27 mouse cellular contexts compared by ENCODE assay signal in the genomic region with DNA sequence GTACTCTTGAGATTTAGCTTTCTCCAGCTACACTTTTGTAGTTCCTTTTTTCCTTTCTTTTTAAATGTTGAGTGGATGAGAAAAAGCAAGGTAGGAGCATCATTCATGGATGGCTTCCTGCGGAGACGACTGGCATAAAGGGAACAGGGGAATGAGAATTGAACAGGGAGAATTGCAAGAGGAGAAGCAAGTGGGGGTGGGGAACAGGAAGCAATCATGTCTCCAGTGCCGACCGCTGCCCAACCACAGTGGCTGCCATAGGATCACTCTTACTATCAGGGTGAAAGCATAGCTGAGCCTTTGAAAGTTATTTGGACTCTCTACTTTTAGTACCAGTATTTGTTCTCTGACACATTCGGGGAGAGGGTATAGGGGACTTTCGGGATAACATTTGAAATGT.
DNase-seq lines count a peak whose midpoint lies in the region; ATAC-seq and TF ChIP-seq lines count a peak whose summit lies in the region.
"Had no signal": no experiment of that assay in that cellular context is flagged by ENCODE, and none has a peak within 500 bp of the region (broad histone marks: within the 10 kb centered on the region; RNA-seq: fewer than 3 reads in every experiment).

No protein-coding gene starts in this region.

- dilution Hi-C loops in CH12.LX (cut with MboI; ENCODE audit: extremely low pct_ligation_motif_present, extremely low pct_unique_long_range_greater_than_20kb, low sequenced_read_pairs): no loop called here

- H3K79me2 ChIP-seq in CH12.LX (replicated peaks; ENCODE audit: control insufficient read depth, extremely low read depth, insufficient read depth, poor library complexity, severe bottlenecking): no peaks in the 10 kb centered on the region

- intact Hi-C loops in left cerebral cortex, adult 2 months (cut with DNase I): no loop called here

- 0 out of 4 replicates have a peak, but pooled peaks cover 0 to 2% of the 10 kb centered on the region in 2 experiments for H3K4me1 ChIP-seq in CH12.LX (ENCODE audit: control insufficient read depth in 1 of 2, insufficient read depth in 2 of 2)
- H3K4me1 ChIP-seq: forebrain, embryonic 13.5 days; heart, embryonic 12.5 days; heart, embryonic 15.5 days; hindbrain, embryonic 10.5 days; hindbrain, embryonic 13.5 days had no signal

- H3K9me3 ChIP-seq in CH12.LX (replicated peaks; ENCODE audit: low read length): no peaks in the 10 kb centered on the region
- H3K9me3 ChIP-seq: forebrain, embryonic 10.5 days; forebrain, embryonic 13.5 days; heart, embryonic 12.5 days; heart, embryonic 15.5 days; hindbrain, embryonic 10.5 days; hindbrain, embryonic 13.5 days had no signal

- in situ Hi-C loops in CH12.LX (cut with MboI; ENCODE audit: low pct_ligation_motif_present, low pct_unique_long_range_greater_than_20kb, low sequenced_read_pairs): loop anchor here (25.0 kb wide), 1 partner anchor 131 kb away; no protein-coding TSS in a partner anchor

- H3K9ac ChIP-seq in CH12.LX (ENCODE audit: insufficient read depth, low read depth): no peak overlapping the region
- H3K9ac ChIP-seq: forebrain, embryonic 13.5 days; heart, embryonic 12.5 days; heart, embryonic 15.5 days; hindbrain, embryonic 13.5 days had no signal

- peak overlapping the region; percentile 15 for H3K27ac ChIP-seq in left cerebral cortex, adult 2 months
- H3K27ac ChIP-seq in CH12.LX (ENCODE audit: insufficient read depth, low read depth): no peak overlapping the region
- H3K27ac ChIP-seq: forebrain, embryonic 10.5 days; forebrain, embryonic 13.5 days; gastrocnemius, adult 2 months; heart, embryonic 15.5 days; hindbrain, embryonic 10.5 days; hindbrain, embryonic 13.5 days had no signal

- H3K4me3 ChIP-seq in left cerebral cortex, adult 2 months: no peak overlapping the region
- no peak overlapping the region for H3K4me3 ChIP-seq in CH12.LX (replicated peaks in 1 of 3; ENCODE audit: low read depth in 2 of 3, low read length in 2 of 3, poor library complexity in 1 of 3)
- H3K4me3 ChIP-seq: forebrain, embryonic 10.5 days; forebrain, embryonic 13.5 days; gastrocnemius, adult 2 months; heart, embryonic 12.5 days; heart, embryonic 15.5 days; hindbrain, embryonic 10.5 days; hindbrain, embryonic 13.5 days had no signal

- peak overlapping the region; percentile 37 for H3K4me2 ChIP-seq in CH12.LX (ENCODE audit: insufficient read depth, low read depth, poor library complexity, severe bottlenecking)
- H3K4me2 ChIP-seq: forebrain, embryonic 13.5 days; heart, embryonic 12.5 days; heart, embryonic 15.5 days; hindbrain, embryonic 13.5 days had no signal

- no peak for ATAC-seq in frontal cortex, adult (ENCODE audit: low TSS enrichment)
- ATAC-seq: forebrain, embryonic 13.5 days; forebrain, embryonic 16.5 days; hindbrain, embryonic 16.5 days; inflammation-experienced regulatory T-cells, adult 6 months; intestine, embryonic 16.5 days had no signal

- TF ChIP-seq EP300 in CH12.LX (IDR thresholded peaks at IDR 0.05; ENCODE audit: low read length): no peak

- no peaks in the 10 kb centered on the region for H3K36me3 ChIP-seq in CH12.LX (replicated peaks in 1 of 2; ENCODE audit: control insufficient read depth in 1 of 2, insufficient read depth in 1 of 2, low read length in 1 of 2)
- H3K36me3 ChIP-seq: forebrain, embryonic 10.5 days; heart, embryonic 12.5 days; heart, embryonic 15.5 days; hindbrain, embryonic 10.5 days; hindbrain, embryonic 13.5 days had no signal

- no peak for DNase-seq in left cerebral cortex, adult 2 months (ENCODE audit: extremely low spot score in 1 of 2, low spot score in 2 of 2)
- no peak for DNase-seq in left cerebral cortex, adult 9 months (ENCODE audit: low spot score in 2 of 2)
- DNase-seq in CH12.LX (ENCODE audit: extremely low read depth): no peak
- DNase-seq in induced T-regulatory cell, adult 2 months (ENCODE audit: low read depth): peak; percentile 18
- DNase-seq in naive thymus-derived CD4-positive, alpha-beta T cell, adult 2 months (ENCODE audit: low read depth): peak; percentile 23
- no peak for DNase-seq in layer of hippocampus, adult 18-20 months (ENCODE audit: low spot score in 2 of 2)
- DNase-seq: adrenal gland, adult 8-10 months; adrenal gland, postnatal 25 days; cerebellum, adult 11-12 months; cerebellum, adult 8-10 months; cerebellum, postnatal 36 days; gastrocnemius, adult 2 months; gastrocnemius, postnatal 14 days; heart, adult 18-20 months; heart, postnatal 10 days; heart, postnatal 36 days had no signal

- no peak for TF ChIP-seq POLR2A in CH12.LX (IDR thresholded peaks at IDR 0.05; ENCODE audit: low read depth, low read length)

- TF ChIP-seq RAD21 in CH12.LX (IDR thresholded peaks at IDR 0.05; ENCODE audit: low read depth, low read length): no peak

- H3K27me3 ChIP-seq in CH12.LX (replicated peaks): no peaks in the 10 kb centered on the region
- H3K27me3 ChIP-seq: forebrain, embryonic 13.5 days; heart, embryonic 12.5 days; heart, embryonic 15.5 days had no signal

- TF ChIP-seq CTCF in left cerebral cortex, adult 2 months (IDR thresholded peaks at IDR 0.05): no peak
- TF ChIP-seq CTCF in CH12.LX (conservative IDR thresholded peaks at IDR 0.05 in 1 of 2, IDR thresholded peaks at IDR 0.05 in 1 of 2; ENCODE audit: low read depth in 2 of 2, low read length in 2 of 2): no peak

TF ChIP-seq in CH12.LX, 34 proteins besides CTCF, POLR2A, EP300 and RAD21:
- TF ChIP-seq ZMIZ1 (IDR thresholded peaks at IDR 0.05; ENCODE audit: low read depth, low read length): no peak
- no peak for TF ChIP-seq KAT2A (IDR thresholded peaks at IDR 0.05; ENCODE audit: insufficient replicate concordance, low read length)
- TF ChIP-seq ZC3H11A (IDR thresholded peaks at IDR 0.05; ENCODE audit: low read depth, low read length): no peak
TF ChIP-seq in CH12.LX: peak in this region for 0.

Comparison
In these comparisons a context has a peak if more than half of its experiments do, and no peak if none do; other contexts are left out.
1. DNase-seq: peak in induced T-regulatory cell, adult 2 months (single experiment) and naive thymus-derived CD4-positive, alpha-beta T cell, adult 2 months (single experiment); none in left cerebral cortex, adult 2 months (0 of 2), left cerebral cortex, adult 9 months (0 of 2), CH12.LX (single experiment) and layer of hippocampus, adult 18-20 months (0 of 2).